Mouse (Mus musculus): ENCODE data around the gene Btg1-ps2. TPM values are rescaled to one million over a fixed set of nuclear protein-coding genes. Genes with fewer than 3 reads are reported as not detected.

The Btg1-ps2 gene
- polyA plus RNA-seq, 1 experiment from 2014 or later: not detected

Other genes starting within 250 kb of the Btg1-ps2 start
- gene Rhox5, start 238.3 kb downstream of the Btg1-ps2 start, polyA plus RNA-seq (2014; fragmentation: Nextera tagmentation; extraction: Ambion mirVana): 0.37 TPM in 1 of 2 replicates, not detected in the other
- gene Rhox6, start 216.2 kb downstream of the Btg1-ps2 start, polyA plus RNA-seq (2014; fragmentation: Nextera tagmentation; extraction: Ambion mirVana): not detected in 2 replicates
- gene Rhox7a, start 211.4 kb downstream of the Btg1-ps2 start, polyA plus RNA-seq (2014; fragmentation: Nextera tagmentation; extraction: Ambion mirVana): not detected in 2 replicates
- not detected in 2 replicates for gene Rhox8, start 164.2 kb downstream of the Btg1-ps2 start, polyA plus RNA-seq (2014; fragmentation: Nextera tagmentation; extraction: Ambion mirVana)
- not detected in 2 replicates for gene Rhox7b, start 145.9 kb downstream of the Btg1-ps2 start, polyA plus RNA-seq (2014; fragmentation: Nextera tagmentation; extraction: Ambion mirVana)
- not detected in 2 replicates for gene Rhox9, start 141.3 kb downstream of the Btg1-ps2 start, polyA plus RNA-seq (2014; fragmentation: Nextera tagmentation; extraction: Ambion mirVana)
- not detected in 2 replicates for gene Btg1-ps1, start 24.3 kb downstream of the Btg1-ps2 start, polyA plus RNA-seq (2014; fragmentation: Nextera tagmentation; extraction: Ambion mirVana)
- gene Rhox10, start 23.4 kb upstream of the Btg1-ps2 start, polyA plus RNA-seq (2014; fragmentation: Nextera tagmentation; extraction: Ambion mirVana): not detected in 2 replicates
- gene Rhox11, start 42.0 kb upstream of the Btg1-ps2 start, polyA plus RNA-seq (2014; fragmentation: Nextera tagmentation; extraction: Ambion mirVana): not detected in 2 replicates
- gene Rhox12, start 67.8 kb upstream of the Btg1-ps2 start, polyA plus RNA-seq (2014; fragmentation: Nextera tagmentation; extraction: Ambion mirVana): not detected in 2 replicates
- gene Rhox13, start 78.1 kb upstream of the Btg1-ps2 start, polyA plus RNA-seq (2014; fragmentation: Nextera tagmentation; extraction: Ambion mirVana): not detected in 2 replicates
- 6.9 and 9.0 TPM in 2 replicates for gene Zbtb33, start 146.7 kb upstream of the Btg1-ps2 start, polyA plus RNA-seq (2014; fragmentation: Nextera tagmentation; extraction: Ambion mirVana)
- gene Tmem255a, start 209.3 kb upstream of the Btg1-ps2 start, polyA plus RNA-seq (2014; fragmentation: Nextera tagmentation; extraction: Ambion mirVana): 65.1 and 66.9 TPM in 2 replicates

Measured in neural tube, embryonic 14.5 days (tissue).